Mouse (Mus musculus) layer of hippocampus, adult 18-20 months (tissue): ENCODE measurements around the gene Arhgef17. TPM values are rescaled to one million over a fixed set of nuclear protein-coding genes. Genes with fewer than 3 reads are reported as not detected.

ENCODE experiments used
- DNase-seq, 2 experiments: peaks; one replicate each; pipeline ENCODE4 v3.0.0; 2022; ENCODE audit warnings: low spot score in 2 of 2
- total RNA-seq, 2 experiments: library from RNA; stranded (reverse); gene quantifications; 2 replicates each; pipeline ENCODE4 v1.2.3; 2021

Arhgef17 gene
- total RNA-seq, 2 experiments from 2014 or later: 171 to 178 TPM

DNA sequence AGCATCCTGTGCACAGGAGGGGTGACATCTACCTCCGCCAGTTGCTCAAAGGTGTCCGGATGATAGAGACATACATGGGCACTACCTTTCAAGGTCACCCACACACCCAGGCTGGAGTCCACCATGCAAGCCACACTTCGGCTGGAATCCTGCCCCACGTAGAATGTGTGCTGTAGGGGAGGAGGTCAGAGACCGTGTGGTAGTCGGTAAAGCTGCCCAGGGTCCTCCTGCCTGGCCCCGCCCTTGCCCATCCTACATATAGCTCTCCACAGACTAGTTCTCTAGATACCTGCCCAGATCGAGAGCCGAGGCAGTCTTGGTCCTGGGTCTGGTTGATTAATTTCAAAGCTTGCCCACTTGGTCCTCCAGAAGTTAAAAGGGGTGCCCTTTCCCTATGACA, 55.1 kb downstream of the Arhgef17 start:
- DNase-seq: no peak

DNA sequence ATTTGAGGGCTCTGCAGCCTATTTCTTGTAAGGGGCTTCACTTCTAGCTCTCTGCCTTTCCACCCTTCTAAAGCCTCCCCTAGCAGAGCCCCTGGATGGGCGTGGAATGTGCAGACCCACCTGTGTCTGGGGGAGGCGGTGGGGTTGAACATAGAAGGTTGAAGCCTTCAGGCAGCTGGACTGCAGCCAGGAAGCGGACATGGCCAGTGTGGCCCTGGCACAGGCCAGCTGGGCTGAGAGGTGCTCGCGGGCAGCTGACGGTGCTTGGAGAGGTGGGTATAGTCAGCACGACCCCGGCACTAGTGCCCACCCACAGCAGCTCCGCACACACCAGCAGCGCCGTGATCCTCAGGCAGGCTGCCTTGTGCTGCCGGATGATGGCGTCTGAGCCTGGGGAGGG, 55.6 kb downstream of the Arhgef17 start:
- DNase-seq: no peak

DNA sequence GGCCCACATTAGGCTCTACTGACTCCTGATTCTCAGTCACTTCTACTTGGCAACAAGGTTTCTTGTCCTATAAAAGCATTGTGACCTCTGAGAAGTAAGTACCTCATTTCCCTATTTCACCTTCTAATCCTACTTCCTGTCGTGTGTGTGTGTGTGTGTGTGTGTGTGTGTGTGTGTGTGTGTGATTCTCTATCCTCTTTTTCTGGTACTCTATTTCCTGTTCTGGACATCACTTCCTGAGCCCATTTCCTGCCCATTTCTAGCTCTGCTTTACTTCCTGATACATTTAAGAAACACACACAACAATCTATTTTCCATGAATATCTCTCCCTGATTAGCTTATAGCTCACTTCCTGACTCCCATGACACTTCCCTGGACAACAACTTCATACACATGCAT, 56.1 kb downstream of the Arhgef17 start:
- DNase-seq: no peak

DNA sequence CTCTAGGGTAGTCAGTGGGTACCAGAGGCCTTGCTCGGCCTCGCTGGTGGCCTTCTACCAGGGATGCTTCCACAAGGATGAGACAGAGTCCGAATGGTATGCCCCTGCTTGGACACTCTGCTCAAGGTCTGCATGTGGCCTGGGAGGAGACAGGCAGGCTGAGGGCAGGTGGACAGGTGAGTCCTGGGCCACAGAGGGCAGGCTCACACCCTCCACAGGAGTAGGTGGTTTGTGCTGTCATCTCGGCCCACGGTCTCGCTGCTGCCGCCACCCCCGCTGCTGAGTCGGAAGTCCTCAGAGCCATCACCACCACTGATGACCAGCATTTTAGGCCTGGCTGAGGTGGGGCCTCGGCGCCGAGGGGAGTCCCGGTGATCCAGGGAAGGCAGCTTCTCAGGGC, 58.7 kb downstream of the Arhgef17 start:
- no peak for DNase-seq

DNA sequence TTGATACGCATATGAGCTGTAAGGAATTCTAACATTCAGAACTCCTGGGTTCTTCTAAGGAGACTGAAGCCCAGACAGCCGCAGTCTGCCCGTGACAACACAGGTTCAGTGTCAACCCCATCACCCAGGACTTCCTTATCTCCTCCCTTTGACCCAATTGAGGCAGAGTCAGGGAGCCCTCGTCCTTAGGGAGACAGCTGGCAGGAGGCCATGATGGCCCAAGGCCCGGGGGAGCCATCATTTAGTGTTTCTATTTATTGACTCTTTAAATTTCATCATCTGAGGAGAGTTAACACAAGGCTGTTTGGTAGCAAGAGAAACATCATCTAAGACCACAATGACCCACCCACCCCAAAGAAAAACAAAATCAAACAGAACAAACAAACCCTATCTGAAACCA, 60.0 kb downstream of the Arhgef17 start:
- DNase-seq: no peak

DNA sequence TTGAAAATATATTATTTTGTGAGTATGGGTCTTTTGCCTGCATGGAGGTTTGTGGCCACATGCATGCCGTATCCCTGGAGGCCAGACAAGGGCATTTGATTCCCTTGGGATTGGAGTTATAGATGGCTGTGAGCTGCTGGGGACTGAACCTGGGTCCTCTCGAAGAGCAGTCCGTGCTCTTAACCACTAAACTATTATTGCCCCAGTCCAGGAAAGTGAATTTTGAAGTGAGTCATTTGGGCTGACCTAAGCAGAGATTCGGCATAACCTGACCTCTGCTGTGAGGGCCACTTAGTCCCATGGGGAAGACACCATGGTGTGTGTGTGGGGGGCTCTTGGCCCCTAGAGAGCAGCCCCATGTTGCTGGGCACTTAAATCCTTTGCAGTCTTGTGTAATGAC, 60.6 kb downstream of the Arhgef17 start:
- DNase-seq: no peak

DNA sequence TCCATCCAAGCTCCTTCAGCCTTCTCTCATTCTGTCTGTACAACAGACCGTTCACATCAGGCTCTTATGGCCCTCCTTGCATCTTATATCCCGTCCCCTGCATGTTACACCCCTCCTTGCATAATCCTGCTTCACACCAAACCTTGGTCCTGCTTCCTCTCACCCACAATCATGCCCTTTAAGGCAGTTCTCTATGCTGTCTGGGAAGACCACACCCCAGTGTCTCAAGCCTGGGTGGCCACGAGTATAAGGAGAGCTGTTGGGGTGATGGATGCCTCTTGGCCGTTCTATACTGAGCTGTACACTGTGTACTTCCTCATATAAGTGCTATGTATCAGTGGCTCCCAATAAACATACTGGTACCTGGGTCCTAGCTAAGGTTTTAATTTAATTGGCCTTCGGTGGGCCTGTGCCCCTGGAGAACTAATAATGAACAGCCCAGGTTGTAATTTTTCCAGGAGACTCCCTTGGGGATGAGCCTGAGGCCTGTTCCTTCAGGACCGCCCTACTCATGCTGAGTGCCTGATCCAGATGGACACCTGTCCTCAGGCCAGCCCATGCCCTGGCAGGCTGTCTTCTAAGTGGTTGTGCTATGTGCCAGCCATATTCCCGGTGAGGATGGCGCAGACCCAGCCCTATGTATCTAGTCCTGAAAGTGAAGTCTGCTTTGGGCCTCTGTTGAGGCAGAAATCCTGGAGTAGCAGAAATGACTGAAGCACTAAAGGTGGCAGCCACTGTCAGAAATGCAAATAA, 61.9 kb downstream of the Arhgef17 start:
- DNase-seq: no peak

DNA sequence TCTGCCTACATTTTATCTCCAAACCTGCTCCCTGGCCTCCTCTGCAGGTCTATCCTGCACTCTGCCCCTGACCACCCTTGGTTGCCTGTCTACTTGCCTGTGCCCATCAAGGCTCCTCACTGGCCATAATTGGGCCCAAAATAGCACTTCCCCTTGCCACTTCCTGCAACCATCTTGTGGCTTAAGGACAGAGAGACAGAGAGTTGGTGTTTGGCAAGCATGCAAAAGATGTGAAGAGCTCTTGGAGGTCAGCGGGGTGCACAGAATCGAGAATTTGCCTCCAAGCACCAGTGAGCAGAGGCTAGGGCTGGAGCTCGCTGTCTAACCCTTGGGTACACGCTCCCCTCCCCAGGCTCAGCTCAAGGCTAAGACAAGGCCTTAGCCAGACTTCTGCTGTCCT, 63.4 kb downstream of the Arhgef17 start:
- no peak for DNase-seq

DNA sequence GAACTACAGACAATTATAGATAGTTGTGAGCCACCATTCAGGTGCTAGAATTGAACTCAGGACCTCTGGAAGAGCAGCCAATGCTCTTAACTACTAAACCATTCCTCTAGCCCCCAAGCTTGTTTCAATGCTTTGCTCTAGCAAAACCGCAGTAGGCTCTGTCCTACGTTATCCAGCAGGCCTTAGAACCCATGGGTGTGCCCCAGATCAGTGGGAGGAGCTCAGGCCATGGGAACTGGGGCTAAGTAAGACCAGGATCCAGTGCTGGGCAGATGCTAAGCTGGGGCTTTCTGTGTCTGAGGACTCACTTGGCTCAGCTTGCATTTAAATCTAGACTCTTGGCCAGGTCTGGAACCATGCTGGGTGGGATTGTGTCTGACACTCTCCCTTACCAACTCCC, 64.3 kb downstream of the Arhgef17 start:
- no peak for DNase-seq

DNA sequence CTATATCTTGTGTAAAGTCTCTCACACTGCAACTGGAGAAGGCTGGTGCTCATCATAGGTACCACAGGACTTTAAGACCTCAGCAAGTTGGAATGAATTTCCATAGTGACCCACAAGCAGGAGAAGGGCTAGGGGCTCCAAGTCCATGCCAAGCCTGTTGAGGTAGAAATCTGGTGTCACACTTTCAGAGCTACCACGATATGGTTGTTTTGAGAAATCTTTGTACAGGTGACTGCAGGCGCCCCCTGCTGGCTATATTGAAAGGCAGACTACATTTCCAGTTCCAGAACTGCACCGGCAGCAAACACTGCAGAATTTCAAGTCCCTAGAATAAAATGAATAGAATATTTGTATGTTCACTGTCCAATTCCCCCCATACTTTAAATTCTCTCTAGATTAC, 65.2 kb downstream of the Arhgef17 start:
- DNase-seq: peak; percentile 47 to 88

DNA sequence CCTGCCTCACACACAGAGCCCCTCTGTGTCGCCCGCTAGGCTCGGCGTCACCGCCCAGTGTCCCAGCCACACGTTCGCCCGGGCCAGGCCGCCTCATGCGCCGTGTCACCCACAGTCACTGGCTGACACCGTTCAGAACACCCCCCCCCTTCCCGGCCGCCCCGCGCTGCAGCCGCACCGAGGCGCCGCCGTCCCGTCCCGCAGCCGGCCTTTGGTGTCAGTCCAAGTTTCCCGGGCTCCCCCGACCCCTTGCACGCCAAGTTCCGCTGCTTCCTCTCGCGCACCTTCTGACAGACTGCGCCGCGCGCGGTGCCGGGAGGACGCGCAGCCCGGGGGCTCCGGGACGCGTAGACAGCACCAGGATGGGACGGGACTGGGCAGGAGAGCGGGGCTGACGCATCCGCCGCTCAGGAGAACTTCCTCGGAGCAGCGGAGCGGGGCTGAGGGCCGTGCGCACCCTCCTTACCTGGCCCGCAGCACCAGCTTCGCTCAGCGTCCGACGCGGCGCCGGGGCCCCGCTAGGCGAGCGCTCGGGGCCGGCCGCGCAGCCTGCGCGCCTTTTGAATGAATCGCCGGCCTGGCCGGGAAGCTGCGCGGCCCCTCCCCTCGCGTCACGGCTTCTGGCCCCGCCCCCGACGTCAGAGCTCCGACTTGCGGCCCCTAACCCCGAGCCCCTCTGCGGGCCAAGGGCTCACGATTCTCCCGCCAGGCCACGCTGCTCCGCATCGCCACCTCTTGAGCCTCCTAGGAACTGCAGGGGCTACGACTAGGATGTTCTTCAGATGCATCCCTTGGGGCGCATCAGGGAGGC, 68.9 kb downstream of the Arhgef17 start, which contains the start of gene Relt:
Gene Relt (minus strand): TSS at position 619 of the 811 bp plus-strand sequence.
- DNase-seq: peak; percentile 76 to 85

DNA sequence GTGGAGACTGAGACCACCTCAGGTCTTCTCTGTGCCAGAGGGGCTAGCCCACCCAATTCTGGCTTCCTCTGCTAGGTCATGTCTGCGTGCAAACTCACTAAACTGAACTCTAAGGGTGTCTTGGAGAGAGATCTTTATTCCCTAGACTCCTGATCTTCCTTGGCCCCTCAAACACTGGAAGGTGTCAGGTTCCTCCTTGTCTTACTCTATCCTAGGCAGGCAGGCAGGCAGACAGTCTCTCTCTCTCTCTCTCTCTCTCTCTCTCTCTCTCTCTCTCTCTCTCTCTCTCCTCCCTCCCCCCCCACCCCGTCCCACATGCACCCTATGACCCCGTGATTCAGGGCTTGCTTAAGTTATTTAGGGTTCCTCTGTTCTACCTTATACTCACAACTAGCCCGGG, 69.6 kb downstream of the Arhgef17 start:
- no peak for DNase-seq

DNA sequence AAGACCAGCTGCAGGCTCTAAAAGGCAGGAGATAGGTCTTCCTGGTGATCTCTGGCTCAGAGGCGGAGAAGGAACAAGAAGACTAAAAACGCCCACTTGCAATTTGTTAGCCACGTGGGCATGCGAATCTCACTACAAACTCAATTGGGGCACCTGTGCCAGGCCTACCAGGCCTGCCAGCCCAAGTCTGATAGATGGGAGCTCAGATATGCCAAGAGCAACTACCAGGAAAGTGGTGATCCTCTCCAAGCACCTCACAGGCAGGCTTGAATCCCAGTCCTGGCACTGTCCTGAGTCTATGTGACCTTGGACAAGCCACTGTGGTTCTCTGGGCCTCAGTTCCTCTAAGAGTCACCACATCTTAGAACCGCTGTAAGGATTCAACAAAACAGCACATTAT, 70.7 kb downstream of the Arhgef17 start:
- DNase-seq: no peak

DNA sequence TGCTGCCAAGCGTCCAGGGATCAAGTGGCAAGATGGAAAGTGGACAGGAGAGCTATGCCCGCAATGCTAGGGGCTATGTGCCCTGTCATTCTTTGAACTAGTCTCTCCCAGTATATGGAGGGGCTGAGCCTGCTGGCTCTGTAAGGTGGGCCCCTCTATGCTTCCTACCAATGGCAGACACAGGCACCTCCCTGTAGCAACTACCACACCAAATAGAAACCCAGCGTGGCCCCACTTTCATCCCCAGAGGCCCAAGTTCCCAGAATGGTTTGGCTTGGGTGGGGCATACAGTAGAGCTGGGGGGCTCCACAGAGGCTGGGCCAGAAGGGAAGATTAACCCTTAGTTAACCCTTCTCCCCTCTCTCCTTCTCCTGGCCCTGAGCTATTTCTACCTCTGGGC, 71.5 kb downstream of the Arhgef17 start:
- no peak for DNase-seq

DNA sequence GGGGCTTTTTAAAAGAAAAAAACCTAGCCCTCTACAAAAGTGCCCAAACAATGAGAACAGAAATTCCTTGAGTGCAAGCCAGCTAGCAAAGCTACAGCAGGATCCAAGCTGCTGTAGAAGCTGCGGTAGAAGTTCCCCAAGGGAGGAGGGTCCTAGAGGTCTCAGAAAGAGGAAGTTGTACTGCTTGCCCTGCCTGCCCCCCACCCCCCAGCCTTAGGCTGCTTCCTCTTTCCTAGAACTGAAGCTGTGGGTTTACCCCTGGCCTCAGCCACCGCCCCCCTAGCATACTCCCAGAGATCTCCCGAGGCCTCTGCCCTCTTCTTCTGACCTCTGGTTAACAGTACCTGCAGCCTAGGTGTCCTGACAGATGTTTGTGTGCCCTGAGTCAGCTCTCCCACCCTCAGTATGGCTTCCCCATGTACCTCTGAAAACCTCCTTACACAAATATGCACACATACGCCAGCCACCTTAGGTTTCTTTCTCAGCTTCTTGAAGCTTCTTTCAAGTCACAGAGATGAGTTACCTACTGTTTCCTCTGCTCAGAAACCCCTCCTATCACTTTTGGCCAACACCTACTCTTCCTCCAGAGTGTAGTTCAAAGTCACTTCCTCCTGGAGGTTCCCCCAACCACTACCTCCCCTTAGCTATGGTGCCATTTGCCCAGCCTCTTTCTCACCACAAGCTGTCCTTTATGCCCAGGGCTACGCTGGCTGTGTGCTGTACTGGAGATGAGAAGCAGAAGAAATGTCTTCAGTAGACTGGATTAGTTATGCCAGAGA, 75.9 kb downstream of the Arhgef17 start:
- no peak for DNase-seq

DNA sequence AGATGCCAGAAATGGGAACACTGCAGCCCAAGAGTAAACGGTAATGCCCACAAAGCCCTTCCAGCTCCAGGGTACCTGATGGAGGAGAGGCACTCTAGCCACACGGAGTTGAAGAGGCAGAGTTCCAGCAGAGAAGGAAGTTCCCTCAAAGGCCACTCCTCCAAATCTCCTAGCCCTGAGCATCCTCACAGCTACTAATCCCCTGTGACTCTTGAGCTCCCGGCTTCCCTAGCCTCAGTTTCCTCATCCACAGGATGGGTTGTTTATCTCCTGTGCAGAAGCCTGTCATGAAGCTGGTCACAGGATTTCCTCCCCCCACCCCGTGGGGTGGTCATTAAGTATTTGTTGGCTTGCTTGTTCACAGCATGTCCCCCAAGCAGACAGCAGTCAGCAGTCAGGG, 76.6 kb downstream of the Arhgef17 start:
- no peak for DNase-seq

DNA sequence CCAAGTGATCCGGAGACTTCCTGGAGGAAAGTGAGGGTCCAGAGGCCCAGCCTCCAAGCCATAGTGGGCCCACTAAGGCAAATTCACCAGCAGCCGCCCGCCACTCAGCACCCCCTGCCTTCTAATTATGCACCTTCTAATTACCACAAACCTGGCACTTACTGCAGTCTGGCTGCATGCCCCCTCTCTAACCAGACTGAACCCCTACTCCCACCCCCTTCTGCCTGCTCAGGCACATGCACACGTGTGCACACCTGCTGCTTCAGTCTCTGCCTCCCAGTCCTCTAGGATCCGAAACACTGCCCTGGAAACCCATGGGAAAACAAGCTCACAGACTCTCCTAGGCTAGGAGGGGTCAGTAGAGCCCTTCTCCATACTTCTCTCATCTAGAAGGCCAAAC, 77.0 kb downstream of the Arhgef17 start:
- no peak for DNase-seq

DNA sequence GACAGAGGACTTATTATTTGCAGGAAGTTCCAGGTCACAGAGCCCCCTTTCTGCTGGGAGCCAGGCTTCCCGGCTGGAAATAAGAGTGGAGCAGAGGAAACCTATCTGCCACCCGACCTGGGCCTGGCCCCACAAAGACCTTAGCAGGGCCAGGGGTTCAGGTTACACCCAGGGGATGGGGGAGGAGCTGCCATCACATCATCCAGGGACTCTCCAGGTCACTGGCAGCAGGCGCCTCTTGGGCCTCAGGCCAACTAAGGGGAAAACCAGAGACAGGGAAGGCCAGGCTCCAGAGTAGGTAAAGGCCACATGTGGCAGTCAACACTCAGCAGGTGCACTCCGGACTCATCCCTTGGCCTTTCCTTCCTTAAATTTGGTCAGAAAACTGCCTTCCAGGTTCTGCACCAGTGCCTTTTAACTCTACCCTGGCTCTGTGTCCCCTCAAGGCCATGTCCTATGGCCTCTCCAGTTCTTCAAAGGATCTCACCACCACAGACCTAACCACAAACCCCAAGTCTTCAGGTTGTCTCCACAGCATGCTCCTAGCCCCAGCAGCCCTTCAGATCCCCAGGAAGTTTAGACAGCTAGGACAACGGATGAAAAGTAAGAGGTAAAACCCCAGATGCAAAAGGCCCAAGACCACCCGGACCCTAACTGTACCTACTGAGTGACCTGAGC, 77.6 kb downstream of the Arhgef17 start:
- no peak for DNase-seq

DNA sequence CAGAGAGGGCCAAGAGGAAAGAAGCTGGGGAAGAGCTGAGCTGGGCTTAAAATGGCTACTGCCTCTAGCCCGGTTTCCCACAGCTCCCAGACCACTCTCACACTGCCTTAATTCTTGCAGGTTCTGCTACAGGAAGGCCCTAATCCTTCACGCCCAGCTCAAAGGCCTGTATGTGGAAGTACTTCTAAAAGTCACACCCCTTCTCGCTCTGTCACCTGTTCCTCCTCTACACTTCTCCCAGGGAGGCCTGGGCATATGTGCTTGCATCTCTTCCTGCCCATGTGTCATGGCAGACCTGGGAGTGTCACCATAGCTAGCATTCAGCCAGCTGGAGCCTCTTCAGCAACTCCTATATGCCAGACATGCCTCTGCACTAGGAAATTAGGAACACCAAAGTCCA, 78.5 kb downstream of the Arhgef17 start:
- no peak for DNase-seq

DNA sequence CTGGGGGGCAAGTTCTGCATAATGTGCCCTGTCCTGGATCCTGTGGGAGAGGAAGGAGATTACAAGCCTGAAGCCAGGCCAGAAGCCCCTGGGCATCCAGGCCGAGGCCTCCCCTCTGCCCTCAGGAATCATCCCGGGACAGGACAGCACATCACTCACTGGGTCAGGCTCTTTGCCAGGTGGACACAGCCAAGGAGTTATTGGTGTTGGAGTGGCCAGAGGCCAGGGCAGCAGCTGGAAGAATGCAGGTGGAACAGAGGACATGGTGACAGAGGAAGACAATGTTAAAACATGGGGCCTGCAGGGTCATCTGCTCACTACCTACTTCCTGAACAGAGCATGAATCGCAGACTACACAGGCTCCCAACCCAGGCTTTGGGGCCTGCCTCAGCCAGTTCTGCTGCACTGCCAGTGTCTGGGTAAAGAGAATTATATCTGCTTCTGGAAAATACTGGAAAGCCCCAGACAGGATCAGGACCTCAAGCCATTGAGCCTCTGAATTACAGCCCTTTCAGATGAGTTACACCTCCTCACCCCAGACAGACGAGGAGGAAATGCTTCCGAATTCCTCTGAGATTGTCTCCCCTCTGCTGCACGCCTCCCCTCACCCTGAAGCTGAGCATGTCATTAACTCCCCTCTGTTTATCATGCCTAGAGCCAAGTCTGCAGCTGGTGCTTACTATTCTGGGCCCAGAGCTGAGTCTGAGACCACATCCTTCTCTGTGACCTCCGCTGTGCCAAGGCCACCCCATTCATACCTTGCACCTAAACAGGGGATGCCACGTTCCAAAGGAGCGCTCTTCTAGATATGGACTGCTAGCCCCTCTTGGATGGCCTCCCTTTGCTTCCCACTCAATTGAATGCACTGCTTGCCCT, 80.2 kb downstream of the Arhgef17 start:
- DNase-seq: no peak
